Mouse (Mus musculus): ENCODE results near the gene Cfap54.

The Cfap54 gene

DNA sequence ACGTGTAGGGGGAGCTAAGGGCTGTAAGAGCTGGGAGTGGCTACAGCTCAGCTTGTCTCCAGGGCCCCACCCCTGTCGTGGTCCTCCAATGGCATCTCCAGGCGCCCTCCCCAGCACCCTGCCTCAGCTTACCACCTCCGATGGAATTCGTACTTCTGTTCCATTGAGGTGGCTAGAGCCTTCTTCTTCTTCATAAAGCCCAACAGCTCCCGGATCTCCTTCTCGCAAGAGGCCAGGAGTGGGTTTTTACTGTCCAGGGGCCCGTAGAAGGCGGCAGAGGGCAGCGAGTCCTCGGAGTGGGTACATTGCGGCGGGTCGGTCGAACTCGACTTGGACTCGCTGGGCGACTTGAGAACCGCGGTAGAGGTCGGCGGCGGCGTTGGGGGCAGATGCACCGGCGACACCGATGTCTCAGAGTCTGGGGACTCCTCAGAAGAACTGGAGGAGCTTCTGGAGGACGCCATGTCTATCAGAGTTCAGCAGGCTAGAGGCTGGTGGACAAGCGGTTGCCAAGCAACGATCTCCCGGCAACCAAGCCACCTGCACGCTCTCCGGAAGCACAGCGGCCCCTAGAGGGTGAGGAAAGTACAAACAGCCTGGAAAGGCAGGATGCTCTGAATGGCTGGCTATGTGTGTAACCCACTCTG lies at the start of gene Cfap54:
Gene Cfap54, minus strand, starts transcription at position 486 of the 647 bp plus-strand sequence.
- peak; percentile 54 for DNase-seq (ENCODE audit: low spot score)

DNA sequence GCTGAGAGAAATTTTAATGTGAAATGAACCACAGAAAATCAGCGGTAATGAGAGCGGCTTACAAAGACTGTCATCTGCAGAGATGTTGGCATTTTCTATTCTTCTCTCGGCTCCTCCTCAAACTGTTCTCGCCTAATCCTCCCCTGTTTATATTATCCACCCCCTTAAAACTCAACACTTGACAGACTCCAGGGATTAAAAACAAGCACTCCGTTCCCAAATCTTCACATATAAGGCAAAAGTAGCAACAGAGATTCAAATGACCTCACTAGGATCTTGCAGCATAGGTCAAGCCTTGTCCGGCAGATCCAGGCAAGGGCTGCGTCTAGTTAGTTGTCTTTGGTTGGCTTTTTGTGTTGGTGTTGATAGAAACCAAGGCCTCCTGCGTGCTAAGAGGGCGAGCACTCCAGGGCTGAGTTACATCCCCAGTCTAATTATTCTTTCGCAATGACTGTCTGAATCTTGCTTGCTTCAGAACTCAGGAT lies 49.1 kb upstream of the Cfap54 start:
- no peak for DNase-seq (ENCODE audit: low spot score)

DNA sequence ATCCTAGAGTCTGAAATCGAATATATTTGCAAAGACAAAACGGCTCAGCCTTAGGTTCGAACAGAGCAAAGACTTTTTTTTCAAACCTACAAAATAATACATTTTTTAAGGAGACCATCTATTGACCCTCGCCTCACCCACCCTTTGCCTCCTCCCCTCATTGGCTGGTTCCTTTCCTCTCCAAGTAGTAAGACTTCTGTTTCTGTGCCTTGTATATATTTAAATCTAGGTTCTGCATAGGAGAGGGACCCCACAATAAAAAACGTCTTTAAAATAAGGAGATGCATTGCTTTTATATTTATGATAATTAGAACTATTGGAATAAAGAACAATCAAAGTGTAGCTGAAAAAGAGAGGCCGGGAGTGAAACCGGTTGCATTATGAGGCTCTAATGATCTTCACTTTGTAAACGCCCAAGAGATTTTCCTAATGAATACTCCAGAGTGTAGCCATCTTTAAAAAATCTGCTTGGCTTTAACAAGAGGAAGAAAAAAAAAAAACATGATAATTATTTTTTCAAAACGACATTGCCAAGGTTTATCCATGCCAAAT lies 48.6 kb upstream of the Cfap54 start:
- no peak for DNase-seq (ENCODE audit: low spot score)

DNA sequence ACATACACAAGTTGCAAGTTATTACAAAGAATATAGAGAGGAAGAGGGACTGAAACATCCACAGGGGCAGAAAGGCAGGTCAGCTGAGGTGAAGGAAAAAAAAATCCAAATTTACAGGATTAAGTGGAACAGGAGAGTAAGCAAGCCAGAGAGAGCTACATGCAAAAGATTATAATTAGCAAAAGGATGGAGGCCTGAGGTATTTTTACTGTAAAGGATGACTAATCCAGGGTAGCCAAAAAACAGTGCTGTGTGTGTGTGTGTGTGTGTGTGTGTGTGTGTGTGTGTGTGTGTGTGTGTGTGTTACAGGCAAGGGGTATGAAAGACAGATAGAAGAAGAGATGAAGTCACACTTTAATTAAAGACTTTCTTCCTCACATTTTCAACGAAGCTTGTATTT lies 47.9 kb upstream of the Cfap54 start:
- no peak for DNase-seq (ENCODE audit: low spot score)

DNA sequence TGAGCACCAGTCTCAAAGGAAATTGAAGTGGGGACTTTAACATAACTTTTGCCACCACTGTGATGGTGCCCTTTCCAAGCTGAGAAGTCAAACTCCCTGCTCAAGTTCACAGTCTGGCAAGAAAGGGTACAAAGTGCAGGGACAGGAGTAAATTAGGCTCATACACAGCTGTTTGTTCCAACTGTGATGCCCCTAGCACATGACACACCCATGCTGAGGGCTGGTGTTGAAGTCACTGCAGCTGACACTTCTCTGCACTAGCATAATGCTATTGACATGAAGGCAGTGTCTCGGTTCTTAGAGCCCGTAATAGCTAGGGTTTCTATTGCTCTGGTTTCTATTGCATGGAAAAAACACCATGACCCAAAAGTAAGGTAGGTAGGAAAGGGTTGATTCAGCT lies 47.1 kb upstream of the Cfap54 start:
- DNase-seq (ENCODE audit: low spot score): no peak

DNA sequence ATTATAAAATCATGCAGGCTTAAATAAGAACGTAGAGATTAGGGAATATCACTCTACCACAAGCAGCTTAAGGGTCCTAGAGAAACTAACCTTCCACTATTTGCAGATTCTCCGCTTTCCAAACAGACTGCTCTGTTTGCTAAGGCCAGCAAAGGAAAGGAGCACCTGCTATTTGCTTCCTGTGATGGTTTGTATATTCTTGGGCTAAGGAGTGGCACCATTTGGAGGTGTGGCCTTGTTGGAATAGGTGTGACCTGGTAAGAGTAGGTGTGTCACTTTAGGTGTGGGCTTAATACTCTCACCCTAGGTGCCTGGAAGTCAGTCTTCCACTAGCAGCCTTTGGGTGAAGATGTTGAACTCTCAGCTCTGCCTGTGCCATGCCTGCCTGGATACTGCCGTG lies 44.6 kb upstream of the Cfap54 start:
- no peak for DNase-seq (ENCODE audit: low spot score)

DNA sequence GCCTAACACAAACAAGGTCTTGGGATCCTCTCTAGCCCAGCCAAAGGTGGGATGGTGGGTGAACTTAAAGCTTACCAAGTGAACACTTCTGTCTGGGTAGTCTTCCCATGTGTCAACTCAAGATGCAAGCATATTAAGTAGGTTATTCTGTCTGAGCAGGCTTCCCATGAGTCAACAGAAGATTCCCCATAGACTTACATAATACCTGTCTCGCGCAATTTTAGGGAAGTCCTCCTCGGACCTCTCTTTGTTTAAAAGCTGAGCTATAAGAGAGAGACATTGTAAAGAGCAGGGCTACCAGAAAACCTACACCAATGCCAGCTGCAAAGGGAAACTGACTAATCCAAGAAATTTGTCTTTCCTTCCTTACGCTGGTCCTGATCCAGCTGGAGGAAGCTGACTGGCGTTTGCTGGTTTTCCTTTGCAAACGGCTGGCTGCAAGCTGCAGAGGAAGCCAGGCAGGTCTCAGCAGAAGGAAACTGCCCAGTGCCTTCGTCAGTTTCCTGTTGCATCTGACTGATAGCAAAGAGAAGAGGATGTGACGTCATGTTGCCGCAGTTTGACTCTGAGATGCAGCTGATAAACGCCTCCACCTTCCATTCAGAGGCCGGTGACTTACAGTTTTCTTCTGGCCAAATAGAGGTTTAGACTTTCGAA lies 42.7 kb upstream of the Cfap54 start:
- DNase-seq (ENCODE audit: low spot score): no peak

DNA sequence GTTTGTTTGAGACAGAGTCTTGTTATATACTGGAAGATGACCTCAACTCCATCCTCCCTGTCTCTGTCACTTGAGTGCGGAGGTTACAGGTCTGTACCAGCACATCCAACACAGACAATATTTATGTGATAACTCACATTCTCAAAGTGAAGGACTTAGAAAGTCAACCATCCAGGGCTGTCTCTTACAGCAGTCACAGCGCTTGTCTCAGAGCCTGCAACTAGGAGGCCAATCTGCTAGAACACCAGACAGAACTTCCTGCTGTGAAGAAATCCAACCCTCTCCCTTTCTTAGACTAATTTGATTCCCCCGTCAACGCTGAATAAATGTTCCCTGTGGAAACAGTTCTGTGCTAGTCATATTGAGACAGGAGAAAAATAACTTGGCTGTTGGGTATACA lies 41.9 kb upstream of the Cfap54 start:
- no peak for DNase-seq (ENCODE audit: low spot score)

DNA sequence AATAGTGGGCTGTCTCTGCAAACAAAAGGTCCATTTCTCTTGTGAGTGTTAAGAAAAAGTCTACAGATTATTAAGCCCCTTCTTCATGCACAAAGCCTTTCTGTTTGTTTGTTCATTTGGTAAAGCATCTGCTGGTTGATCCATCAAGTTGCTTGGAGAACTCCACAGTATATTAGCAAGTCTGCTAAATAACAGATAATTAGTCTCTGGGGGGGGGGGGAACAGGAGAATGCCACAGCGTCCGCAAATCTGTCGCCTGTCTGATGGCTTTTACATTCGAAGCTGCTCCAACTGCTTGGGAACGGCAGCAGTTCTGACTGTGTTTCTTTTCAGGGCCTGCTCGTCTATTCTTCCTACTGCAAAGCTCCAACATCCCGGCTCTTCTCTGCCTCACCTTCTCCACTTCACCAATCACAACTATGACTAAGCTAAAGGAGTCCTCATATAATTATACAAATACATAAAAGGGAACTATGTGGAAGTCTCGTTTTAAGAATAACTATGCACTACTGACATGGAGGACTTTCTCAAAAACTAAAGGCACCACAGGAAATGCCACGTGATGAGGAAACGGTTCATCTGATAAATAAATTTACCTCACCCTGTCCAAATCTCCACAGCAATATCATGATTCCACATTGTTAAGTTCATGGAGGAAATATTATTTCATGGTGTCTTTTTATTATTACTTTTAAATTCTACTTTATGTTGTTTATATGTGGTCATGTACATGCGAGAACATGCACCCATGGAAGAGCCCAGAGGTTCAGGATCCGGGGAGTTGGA lies 41.2 kb upstream of the Cfap54 start:
- DNase-seq (ENCODE audit: low spot score): no peak

DNA sequence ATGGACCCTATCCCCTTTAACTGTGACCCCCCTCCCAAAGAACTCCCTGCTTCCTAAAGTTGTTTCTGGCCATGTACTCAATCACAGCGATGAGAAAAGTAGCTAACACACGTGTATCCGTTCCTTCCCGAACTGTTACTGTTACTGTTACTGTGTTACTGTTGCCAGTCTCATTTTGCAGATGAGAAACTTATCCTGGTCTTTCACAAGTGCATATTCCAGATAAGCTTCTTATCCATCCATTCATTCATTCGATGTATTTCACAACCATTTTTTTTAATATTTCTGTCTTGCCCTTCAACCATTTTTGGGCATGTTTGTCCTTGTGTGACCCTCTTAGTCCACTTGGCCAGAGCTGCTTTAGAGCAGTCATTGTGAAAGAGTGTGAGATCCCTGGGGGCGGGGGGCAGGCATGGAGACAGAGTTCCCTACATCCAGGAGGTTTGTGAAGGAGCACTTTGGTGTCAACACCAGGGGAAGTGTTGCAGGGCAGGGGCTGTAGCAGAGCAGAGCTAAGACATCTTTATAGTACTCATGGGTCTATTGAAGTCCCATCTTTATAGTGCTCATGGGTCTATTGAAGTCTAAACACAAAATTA lies 39.9 kb upstream of the Cfap54 start:
- no peak for DNase-seq (ENCODE audit: low spot score)

DNA sequence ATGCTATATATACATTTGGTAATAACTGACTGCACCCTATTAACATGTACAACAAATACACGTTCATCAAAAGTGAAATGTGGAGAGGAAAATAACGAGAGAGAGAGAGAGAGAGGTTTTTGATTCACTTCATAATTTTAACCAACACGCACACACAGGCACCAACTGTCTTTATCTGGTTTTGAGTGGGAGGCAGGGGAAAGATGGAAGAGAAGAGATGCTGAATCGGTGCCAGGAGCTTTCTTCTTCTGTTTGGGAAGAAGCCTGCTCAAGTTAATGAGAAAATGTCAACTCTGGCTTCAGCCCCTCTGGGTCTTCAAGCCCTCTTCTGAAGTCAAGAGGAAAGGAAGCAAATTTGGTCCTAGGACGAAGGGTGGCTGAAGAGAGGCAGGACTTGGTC lies 38.4 kb upstream of the Cfap54 start:
- no peak for DNase-seq (ENCODE audit: low spot score)

DNA sequence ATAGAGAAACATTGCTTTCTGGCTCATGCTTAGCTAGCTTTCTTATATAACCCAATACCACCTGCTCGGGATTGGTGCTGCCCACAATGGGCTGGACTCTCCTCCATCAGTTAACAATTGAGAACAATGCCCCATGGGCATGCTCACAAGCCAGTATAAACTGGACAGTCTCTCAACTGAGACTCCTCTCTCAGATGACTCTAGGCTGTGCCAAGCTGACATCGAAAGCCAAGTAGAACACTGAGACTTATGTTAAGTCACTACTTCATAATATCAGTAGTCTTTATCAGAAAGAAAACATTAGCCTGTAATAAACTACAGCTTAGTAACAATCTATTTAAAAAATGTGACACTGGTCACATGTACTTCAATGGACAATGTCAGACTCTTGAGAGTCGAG lies 35.2 kb upstream of the Cfap54 start:
- no peak for DNase-seq (ENCODE audit: low spot score)

DNA sequence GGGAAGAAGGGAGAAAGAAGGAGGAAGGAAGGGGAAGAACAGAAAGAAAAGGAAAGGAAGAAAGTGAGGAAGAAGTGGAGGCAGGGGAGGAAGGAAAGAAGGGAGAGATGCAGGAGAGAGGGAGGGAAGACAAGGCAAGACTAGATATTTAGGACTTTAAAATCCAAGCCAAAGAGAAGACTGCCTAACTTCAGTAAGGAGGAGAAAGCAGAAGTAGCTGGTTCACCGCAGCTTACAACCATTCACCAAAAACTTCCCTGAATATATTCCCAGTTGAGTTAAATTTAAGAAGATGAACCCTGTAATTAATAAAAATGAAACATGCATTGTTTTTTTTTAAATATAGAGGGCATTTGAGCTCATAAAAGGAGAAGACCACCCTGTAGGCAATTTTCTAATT lies 34.3 kb upstream of the Cfap54 start:
- no peak for DNase-seq (ENCODE audit: low spot score)

DNA sequence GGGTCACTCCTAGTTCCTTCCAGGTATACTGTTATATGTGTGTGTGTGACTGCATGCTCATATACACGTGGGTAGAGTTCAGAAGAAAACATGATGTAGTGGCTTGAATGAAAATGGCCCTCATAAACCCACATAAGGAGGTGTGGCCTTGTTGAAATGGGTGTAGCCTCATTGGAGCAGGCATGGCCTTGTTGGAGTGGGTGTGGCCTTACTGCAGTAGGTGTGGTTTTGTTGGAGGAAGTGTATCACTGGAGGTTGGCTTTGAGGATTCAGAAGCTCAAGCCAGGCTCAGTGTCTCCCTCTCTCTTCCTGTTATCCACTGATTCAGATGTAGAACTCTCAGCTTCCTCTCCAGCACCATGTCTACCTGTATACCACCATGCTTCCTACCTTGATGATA lies 33.4 kb upstream of the Cfap54 start:
- DNase-seq (ENCODE audit: low spot score): no peak

DNA sequence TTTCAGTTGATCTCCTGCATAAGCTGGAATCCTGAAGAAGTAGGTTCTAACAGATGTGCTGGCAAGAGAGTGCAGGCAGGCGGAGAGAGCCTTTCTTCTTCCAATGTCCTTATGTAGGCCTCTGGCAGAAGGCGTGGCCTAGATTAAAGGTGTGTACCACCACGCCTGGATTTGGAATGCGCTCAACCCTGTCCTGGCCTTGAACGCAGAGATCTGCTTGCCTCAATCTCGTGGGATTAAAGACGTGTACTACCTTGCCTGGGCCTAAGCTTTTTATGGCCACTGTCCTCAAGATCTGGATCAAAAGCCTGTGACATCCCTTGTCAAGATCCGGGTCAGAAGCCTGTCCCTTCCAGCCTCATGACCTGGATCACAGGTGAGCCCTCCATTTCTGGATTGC lies 32.5 kb upstream of the Cfap54 start:
- no peak for DNase-seq (ENCODE audit: low spot score)

DNA sequence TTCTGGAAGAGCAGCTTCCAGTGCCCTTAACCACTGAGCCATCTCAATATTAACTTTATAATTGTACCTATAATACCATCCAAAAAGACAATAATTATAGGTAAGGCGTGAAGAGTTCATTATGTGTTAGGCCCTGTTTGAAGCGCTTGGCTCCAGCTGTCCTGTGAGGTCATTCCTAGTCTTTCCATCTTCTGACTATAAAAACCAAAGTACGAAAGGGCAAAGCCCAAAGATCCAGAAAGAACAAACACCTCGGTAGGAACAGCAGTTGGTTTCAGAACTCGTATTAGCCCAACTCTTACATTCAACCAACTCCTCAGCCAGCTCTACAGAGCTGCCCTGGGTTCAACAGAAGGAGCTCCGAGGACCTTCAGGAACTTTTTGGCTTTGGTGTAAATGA lies 30.6 kb upstream of the Cfap54 start:
- DNase-seq (ENCODE audit: low spot score): no peak

DNA sequence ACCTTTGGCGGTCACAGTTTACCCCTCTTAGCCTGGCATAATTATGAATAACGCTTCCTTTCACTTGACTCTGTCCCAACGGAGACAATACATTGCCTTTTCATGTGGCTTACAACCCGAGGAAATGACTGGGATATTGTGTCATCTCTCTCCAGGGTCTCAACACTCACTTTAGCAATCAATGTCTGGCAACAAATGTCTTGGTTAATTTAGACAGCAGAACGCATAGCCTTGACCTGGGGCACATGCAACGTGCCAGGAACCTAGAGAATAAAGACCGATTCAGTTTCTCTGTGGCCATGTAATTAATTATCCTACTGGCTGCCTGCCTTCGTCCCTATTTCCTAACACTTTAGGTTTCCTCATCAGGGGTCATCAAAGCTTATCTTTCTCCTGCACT lies 30.0 kb upstream of the Cfap54 start:
- DNase-seq (ENCODE audit: low spot score): no peak

DNA sequence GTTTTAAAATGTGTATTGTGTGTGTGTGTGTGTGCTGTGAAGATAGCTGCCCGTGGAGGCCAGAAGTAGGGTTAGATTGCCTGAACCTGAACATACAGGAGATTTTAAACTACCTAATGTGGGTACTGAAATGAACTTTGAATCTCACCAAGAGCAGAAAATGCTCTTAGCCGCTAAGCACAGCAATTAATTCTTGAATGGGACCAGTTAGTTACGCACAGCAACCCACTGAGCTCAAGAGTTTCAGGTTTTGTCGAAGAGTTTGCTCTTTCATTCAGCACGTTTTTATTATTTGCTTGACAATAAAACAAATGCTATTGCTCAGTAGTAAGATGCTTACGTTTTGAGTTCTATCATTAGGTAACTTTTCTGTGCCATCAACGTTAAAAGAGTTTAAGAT lies 23.9 kb upstream of the Cfap54 start:
- DNase-seq (ENCODE audit: low spot score): no peak

DNA sequence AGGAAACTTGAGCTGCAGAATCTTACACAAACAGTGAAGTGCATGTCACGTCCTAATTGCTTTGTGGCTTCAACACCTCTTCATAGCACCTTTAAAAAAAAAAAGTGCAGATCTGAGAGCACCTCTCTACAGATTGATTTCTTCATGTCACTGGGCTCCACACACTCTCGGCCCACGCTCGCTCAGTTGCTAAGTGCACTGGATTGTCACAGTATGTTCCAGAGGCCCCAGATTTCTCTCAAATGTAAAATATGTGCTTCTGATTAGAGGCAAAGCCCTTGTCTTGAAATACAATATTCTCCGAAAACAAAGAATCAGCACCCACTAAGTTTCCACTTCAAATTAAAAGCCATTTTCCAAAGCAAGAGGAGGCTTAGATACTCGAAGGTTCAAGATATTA lies 22.9 kb upstream of the Cfap54 start:
- DNase-seq (ENCODE audit: low spot score): no peak

DNA sequence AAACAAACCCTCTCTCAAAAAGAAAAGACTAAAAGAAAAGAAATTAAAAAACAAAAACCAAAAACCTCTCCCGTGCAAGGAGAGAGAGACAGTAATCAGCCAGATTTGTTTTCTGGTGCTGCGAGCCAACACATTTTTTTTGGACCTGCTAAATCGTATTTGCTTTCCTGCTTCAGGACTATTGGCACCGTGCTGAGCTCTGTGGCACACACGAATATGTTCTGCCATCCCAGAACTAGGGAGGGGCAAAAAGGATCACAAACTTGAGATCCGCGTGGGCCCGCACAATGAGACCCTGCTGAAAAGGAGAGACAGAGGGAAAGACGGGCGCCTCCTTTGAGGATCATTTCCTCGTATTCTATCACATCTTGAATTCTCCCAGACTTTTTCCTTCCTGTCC lies 22.3 kb upstream of the Cfap54 start:
- DNase-seq (ENCODE audit: low spot score): no peak

DNA sequence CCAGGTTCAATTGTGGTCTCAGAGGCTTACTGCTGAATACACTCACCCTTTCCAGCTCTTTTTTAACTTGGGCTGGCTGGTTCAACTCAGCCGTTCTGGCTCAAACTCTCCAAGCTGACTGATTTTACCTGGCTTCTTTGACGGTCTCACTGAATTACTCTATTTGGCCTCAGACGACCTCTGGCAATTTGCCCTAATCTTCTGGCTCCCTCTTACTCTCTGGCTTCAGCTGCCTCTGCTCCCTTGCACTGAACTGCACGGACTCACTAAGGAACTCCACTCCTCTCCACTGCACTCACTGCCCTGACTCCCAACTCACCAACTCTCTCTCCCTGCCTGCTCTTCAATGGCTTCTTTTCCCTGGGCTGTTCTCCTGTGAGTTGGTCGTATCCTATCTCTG lies 20.9 kb upstream of the Cfap54 start:
- DNase-seq (ENCODE audit: low spot score): no peak

DNA sequence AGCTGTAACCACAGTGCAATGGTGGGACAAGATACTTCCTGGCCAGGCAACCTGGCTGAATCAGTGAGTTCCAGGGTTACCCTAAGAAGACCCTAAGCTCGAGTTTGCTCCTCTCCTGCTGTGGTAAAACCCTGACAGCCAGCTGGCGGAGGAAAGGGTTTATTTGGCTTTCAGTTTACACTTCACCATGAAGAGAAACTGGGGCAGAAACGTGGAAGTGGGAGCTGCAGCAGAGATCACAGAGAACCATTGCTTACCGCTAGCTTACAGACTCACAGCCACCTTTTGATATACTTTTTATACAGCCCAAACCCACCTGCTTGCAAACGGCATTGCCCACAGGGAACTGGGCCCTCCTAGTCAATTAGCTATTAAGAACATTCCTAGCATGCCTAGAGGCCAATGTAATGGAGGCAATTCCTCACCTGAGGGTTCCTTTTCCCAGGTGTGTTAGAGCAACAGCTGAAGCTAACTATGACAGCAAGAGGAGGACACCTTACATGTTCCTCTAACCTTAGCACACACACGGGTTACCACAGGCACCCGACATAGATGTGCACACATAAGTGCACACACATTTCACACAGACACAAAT lies 16.9 kb upstream of the Cfap54 start:
- no peak for DNase-seq (ENCODE audit: low spot score)
